Mouse (Mus musculus): ENCODE data around the gene Glrp1. TPM values are rescaled to one million over a fixed set of nuclear protein-coding genes. Genes with fewer than 3 reads are reported as not detected.

Gene Glrp1
- polyA plus RNA-seq, 1 experiment, result not detected

DNA sequence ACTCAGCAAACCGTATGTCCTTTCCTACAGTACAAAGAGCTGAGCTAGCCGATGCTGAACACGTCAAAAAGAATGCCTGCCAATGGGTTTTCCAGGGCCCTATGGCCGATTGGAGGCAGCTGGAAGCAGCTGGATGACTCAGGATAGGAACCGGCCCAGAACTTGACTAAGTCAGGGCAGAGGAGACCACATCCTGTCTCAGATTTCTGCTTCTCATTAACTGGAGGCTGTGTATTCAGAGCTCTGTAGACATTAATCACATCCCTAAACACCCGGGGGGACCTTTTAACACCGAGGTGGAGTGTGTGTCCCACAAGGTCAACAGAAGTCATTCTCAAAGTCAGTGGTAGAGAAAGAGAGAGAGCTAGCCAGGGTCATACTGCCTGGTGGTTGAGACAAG is 35.3 kb downstream of the Glrp1 start:
- Histone ChIP-seq H3K4me3 (ENCODE audit: extremely low read depth, insufficient read depth, insufficient read length) (no peak overlapping the region), H3K27me3 (ENCODE audit: control insufficient read depth, insufficient read depth, low read length) (no peaks in the 10 kb centered on the region), H3K36me3 (ENCODE audit: control insufficient read depth, insufficient read depth, low read length) (no peaks in the 10 kb centered on the region), H3K27ac (ENCODE audit: insufficient read depth, low read length) (peak overlapping the region; percentile 3; the same call in 1 of the 2 replicates), H3K4me1 (ENCODE audit: control insufficient read depth, insufficient read depth, insufficient read length) (no peaks in the 10 kb centered on the region)
- TF ChIP-seq CTCF (IDR thresholded peaks at IDR 0.05; ENCODE audit: extremely low read depth, insufficient read depth, insufficient read length, insufficient replicate concordance) (no peak), POLR2A (IDR thresholded peaks at IDR 0.05; ENCODE audit: low read depth, low read length) (no peak)
- DNase-seq (ENCODE audit: low read depth in 1 of 2, low spot score in 2 of 2), result no peak
- WGBS, result 12% methylated on average over 7 of the region's 7 CpGs

DNA sequence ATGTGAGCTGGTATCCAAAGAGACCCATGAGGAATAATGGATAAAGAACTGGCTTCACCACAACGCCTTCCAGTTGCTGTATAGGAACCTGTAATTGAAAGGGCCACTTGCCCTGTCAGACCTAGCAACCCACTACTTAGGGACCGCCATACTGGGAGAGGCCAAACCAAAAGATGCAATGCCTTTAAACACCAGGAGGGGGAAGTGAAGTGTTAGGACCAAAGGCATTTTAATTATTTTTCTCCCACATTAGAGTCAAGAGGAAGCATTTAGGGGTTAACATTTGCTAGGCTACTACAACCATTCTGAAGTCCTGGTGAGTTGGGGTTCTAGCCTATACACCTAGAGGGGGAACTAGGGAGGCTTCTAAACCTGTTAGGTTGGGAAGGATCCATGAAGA is 36.0 kb downstream of the Glrp1 start:
- H3K36me3 ChIP-seq (ENCODE audit: control insufficient read depth, insufficient read depth, low read length), result no peaks in the 10 kb centered on the region
- H3K4me3 ChIP-seq (ENCODE audit: extremely low read depth, insufficient read depth, insufficient read length), result no peak overlapping the region
- no peaks in the 10 kb centered on the region for H3K27me3 ChIP-seq (ENCODE audit: control insufficient read depth, insufficient read depth, low read length)
- 82% methylated on average over 2 of the region's 2 CpGs for WGBS
- no peaks in the 10 kb centered on the region for H3K4me1 ChIP-seq (ENCODE audit: control insufficient read depth, insufficient read depth, insufficient read length)
- no peak overlapping the region for H3K27ac ChIP-seq (ENCODE audit: insufficient read depth, low read length)
- no peak for DNase-seq (ENCODE audit: low read depth in 1 of 2, low spot score in 2 of 2)
- TF ChIP-seq POLR2A (IDR thresholded peaks at IDR 0.05; ENCODE audit: low read depth, low read length), result no peak

DNA sequence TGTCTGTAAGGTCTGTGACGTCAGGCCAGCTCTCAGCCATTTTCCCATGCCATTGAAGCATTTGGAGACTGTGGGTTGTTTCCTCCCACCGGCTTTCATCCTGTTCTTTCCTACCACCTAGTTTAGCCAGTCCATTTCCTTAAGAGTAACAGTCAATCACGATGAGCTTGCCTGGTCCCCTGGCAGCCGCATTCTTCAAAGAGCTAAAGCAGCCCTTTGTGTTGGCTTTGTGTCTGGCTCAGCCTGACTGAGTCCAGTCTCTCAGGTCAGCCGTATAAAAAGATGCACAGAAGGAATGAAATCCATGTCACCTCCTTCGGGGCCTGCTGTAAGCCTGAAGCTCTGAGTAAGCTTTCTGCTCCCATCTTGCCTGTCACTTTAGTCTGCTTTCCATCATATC is 37.6 kb downstream of the Glrp1 start:
- TF ChIP-seq POLR2A (IDR thresholded peaks at IDR 0.05; ENCODE audit: low read depth, low read length) (no peak), CTCF (IDR thresholded peaks at IDR 0.05; ENCODE audit: extremely low read depth, insufficient read depth, insufficient read length, insufficient replicate concordance) (no peak)
- H3K4me3 ChIP-seq (ENCODE audit: extremely low read depth, insufficient read depth, insufficient read length), result no peak overlapping the region
- H3K36me3 ChIP-seq (ENCODE audit: control insufficient read depth, insufficient read depth, low read length), result no peaks in the 10 kb centered on the region
- WGBS, result 84% methylated on average over 6 of the region's 6 CpGs
- no peaks in the 10 kb centered on the region for H3K4me1 ChIP-seq (ENCODE audit: control insufficient read depth, insufficient read depth, insufficient read length)
- no peaks in the 10 kb centered on the region for H3K27me3 ChIP-seq (ENCODE audit: control insufficient read depth, insufficient read depth, low read length)
- DNase-seq (ENCODE audit: low read depth in 1 of 2, low spot score in 2 of 2), result no peak
- H3K27ac ChIP-seq (ENCODE audit: insufficient read depth, low read length), result no peak overlapping the region

DNA sequence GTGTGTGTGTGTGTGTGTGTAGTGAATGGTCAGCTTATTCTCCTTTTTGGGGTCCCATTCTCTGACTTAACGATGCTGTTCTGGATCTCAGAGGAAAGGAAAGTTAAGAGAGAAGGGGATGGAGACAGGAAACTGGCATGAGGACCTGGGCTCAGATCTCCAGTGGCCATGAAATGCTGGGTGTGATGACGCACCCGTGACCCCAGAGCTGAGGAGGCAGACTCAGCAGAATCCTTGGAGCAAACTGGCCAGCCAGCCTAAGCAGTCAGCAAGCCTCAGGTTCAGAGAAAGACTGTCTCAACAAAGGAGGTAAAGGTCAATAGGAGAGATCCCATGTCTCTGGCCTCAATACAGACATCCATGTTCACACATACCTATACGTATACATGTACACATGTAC is 40.1 kb downstream of the Glrp1 start:
- no peaks in the 10 kb centered on the region for H3K36me3 ChIP-seq (ENCODE audit: control insufficient read depth, insufficient read depth, low read length)

DNA sequence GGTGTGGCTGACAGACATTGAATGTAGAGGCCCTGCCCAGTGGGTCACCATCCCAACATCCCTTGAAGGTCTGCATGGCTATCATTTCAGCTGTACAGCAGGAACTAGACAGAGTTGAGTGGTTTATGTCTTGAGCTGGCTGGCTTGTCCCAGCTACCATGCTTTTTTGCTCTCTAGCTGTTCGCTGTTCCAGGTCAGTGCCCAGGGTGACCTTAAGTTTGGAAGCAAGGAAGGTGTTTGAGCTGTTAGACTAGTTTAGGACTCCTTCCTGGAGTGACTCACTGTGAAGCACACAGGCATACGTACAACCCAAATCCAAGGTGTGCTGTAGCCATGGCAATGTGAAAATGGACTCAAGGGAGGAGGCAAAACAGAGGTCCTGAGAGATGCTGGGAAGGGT is 41.5 kb downstream of the Glrp1 start:
- H3K36me3 ChIP-seq (ENCODE audit: control insufficient read depth, insufficient read depth, low read length), result no peaks in the 10 kb centered on the region
- no peak overlapping the region for H3K27ac ChIP-seq (ENCODE audit: insufficient read depth, low read length)
- TF ChIP-seq POLR2A (IDR thresholded peaks at IDR 0.05; ENCODE audit: low read depth, low read length), result no peak
- TF ChIP-seq CTCF (IDR thresholded peaks at IDR 0.05; ENCODE audit: extremely low read depth, insufficient read depth, insufficient read length, insufficient replicate concordance), result no peak
- 90% methylated on average over 2 of the region's 2 CpGs for WGBS
- H3K4me1 ChIP-seq (ENCODE audit: control insufficient read depth, insufficient read depth, insufficient read length), result no peaks in the 10 kb centered on the region
- H3K27me3 ChIP-seq (ENCODE audit: control insufficient read depth, insufficient read depth, low read length), result no peaks in the 10 kb centered on the region
- no peak overlapping the region for H3K4me3 ChIP-seq (ENCODE audit: extremely low read depth, insufficient read depth, insufficient read length)
- no peak for DNase-seq (ENCODE audit: low read depth in 1 of 2, low spot score in 2 of 2)

More for the DNA sequence above, 40.1 kb downstream of the Glrp1 start:
- WGBS, result 96% methylated on average over 4 of the region's 4 CpGs
- no peak for DNase-seq (ENCODE audit: low read depth in 1 of 2, low spot score in 2 of 2)
- no peaks in the 10 kb centered on the region for H3K27me3 ChIP-seq (ENCODE audit: control insufficient read depth, insufficient read depth, low read length)
- no peak for TF ChIP-seq CTCF (IDR thresholded peaks at IDR 0.05; ENCODE audit: extremely low read depth, insufficient read depth, insufficient read length, insufficient replicate concordance)
- H3K4me1 ChIP-seq (ENCODE audit: control insufficient read depth, insufficient read depth, insufficient read length), result no peaks in the 10 kb centered on the region
- H3K27ac ChIP-seq (ENCODE audit: insufficient read depth, low read length), result no peak overlapping the region
- H3K4me3 ChIP-seq (ENCODE audit: extremely low read depth, insufficient read depth, insufficient read length), result no peak overlapping the region

DNA sequence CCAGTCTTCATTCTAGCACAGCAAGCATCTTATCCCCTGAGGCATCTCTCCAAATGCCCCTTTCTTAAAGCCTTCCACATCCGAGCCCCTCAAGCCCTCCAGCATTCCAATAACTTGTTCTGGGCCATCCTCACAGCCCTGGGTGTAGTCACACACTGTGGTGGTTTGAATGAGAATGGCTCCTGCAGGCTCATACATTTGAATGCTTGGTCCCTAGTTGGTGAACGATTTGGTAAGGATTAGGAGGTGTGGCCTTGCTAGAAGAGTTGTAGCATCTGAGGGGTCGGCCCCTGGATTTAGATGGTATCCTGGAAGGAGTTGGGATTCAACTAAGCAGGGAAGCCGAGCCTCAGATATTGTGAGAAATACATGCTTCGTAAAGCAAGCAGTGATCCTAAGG is 42.0 kb downstream of the Glrp1 start:
- H3K27me3 ChIP-seq (ENCODE audit: control insufficient read depth, insufficient read depth, low read length), result no peaks in the 10 kb centered on the region
- no peak for DNase-seq (ENCODE audit: low read depth in 1 of 2, low spot score in 2 of 2)
- H3K4me3 ChIP-seq (ENCODE audit: extremely low read depth, insufficient read depth, insufficient read length), result no peak overlapping the region
- WGBS, result 87% methylated on average over 5 of the region's 5 CpGs
- H3K4me1 ChIP-seq (ENCODE audit: control insufficient read depth, insufficient read depth, insufficient read length), result no peaks in the 10 kb centered on the region
- H3K27ac ChIP-seq (ENCODE audit: insufficient read depth, low read length), result no peak overlapping the region
- no peaks in the 10 kb centered on the region for H3K36me3 ChIP-seq (ENCODE audit: control insufficient read depth, insufficient read depth, low read length)
- TF ChIP-seq CTCF (IDR thresholded peaks at IDR 0.05; ENCODE audit: extremely low read depth, insufficient read depth, insufficient read length, insufficient replicate concordance) (no peak), POLR2A (IDR thresholded peaks at IDR 0.05; ENCODE audit: low read depth, low read length) (no peak)

DNA sequence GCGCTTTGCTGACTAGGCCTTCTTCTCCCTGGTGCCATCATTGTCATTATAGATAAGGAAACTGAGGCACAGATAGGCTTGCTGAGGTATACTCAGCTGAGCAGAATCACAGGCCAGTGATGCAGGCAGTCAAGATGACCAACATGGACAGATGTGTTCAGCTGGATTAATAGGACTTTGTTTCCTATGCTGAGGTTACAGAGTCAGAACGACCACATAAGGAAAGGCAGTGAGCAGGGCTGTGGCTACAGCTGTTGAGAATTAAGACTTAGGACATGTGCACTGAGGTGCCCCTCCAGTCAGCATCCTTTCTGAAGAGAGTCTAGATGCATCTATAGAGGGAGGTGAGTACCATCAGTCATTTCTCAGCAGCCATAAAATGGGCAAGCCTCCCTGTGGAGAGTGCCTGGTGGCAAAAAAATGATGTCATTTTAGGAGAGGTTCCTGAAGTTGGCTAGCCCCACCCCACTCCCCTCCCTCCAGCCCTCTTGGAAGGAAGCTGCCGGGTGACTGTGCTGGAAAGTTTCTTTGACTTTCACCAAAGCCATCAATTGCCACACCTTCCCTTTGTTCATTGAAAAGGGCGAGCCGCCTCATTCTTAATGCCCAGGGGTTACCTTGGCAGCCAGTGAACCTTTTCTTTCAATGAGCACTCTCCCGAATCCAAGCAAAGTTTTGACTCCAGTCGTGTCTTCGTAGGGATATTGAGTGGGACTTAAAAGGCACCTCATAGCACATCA is 43.4 kb downstream of the Glrp1 start:
- H3K27me3 ChIP-seq (ENCODE audit: control insufficient read depth, insufficient read depth, low read length), result no peaks in the 10 kb centered on the region
- 82% methylated on average over 8 of the region's 8 CpGs for WGBS

More for the DNA sequence above, 43.4 kb downstream of the Glrp1 start:
- H3K27ac ChIP-seq (ENCODE audit: insufficient read depth, low read length), result no peak overlapping the region
- no peak for TF ChIP-seq CTCF (IDR thresholded peaks at IDR 0.05; ENCODE audit: extremely low read depth, insufficient read depth, insufficient read length, insufficient replicate concordance)
- TF ChIP-seq POLR2A (IDR thresholded peaks at IDR 0.05; ENCODE audit: low read depth, low read length), result no peak
- no peaks in the 10 kb centered on the region for H3K4me1 ChIP-seq (ENCODE audit: control insufficient read depth, insufficient read depth, insufficient read length)
- H3K4me3 ChIP-seq (ENCODE audit: extremely low read depth, insufficient read depth, insufficient read length), result no peak overlapping the region
- no peaks in the 10 kb centered on the region for H3K36me3 ChIP-seq (ENCODE audit: control insufficient read depth, insufficient read depth, low read length)
- DNase-seq (ENCODE audit: low read depth in 1 of 2, low spot score in 2 of 2), result no peak

Measured in spleen, adult 2 months (tissue).